Mouse (Mus musculus): ENCODE data around the gene Rpl13a.
A peak's percentile ranks its signal among the peaks of the same experiment; 100 is the strongest.
"Not testable (repeated sequence)": the region's sequence is repeated elsewhere in the genome, so short reads cannot be mapped to it uniquely, and the experiment has no call there.

Rpl13a gene

DNA sequence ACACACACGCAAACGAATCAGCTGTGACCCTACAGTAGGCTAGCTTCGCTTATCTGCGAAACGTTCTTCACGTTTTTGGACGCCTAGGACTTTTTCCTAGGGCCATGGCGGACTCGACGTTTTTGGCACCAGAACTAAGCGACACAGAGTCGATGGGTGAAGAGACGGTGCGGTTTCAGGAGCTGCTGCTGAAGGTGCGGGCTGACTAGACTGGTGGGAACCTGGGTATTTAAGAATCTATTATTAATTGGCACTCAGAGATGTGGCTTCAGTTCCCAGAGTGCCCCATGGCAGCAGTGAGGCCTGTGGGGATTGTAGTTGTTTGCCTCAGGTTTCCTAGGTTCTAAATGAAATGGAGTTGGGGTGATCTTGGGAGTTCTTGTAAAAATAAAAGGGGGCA lies 27.6 kb upstream of the Rpl13a start:
- DNase-seq (ENCODE audit: low spot score in 2 of 2), result no peak

GRCm38 (mm10) chr7:45155590-45155989 lies 27.0 kb upstream of the Rpl13a start:
- DNase-seq (ENCODE audit: low spot score in 2 of 2), result no peak

- DNase-seq (ENCODE audit: low spot score in 2 of 2), result peak in 1 of 2 experiments; percentile 54
Observed at GRCm38 (mm10) chr7:45154993-45155514, 26.5 kb upstream of the Rpl13a start.

DNA sequence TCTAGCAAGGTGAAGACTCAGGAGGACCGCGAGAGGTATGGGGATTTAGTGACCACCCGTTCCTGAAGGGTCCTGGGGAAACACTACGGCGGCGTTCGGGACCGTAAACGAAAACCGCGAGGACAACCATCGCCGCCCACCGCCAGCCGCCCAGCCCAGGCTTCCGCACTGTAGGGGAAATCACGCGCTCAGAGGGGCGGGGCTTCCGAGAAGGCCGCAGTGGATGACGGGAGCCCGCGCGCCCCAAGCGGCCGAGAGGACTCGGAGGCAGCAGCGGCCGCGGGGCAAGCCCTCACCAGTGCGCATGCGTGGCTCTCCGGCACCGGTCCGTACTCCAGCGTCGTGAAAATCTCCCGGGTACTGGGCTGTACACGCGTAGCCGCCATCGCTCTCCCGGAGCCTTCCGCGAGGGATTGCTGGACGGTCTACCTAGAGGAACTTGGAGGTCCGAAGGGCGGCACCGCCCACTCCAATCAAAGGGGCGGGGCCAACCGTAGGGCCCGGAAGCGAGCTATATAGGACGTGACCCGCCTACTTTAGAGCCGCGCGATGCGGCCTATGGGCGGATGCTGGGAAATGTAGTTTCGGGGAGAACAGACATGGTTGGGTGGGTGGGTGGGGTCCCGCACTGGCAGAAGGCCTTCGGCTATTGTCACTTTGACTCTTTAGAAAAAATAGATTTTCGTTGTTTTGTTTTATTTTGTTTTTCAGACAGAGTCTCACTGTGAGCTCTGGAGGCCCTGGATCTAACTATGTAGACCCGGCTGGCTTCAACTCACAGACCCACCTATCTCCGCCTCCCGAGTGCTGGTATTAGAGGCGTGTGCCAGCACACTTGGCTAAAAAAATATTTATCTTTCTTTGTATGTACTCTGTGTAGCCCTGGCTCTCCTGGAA lies 25.8 kb upstream of the Rpl13a start, which contains the start of the genes Pih1d1 and Aldh16a1:
Pih1d1 (plus strand) TSS at position 208 of the 897 bp plus-strand sequence.
Aldh16a1 (minus strand) TSS at position 489 of the 897 bp plus-strand sequence.
- DNase-seq (ENCODE audit: low spot score in 2 of 2), result peak; percentile 94 to 98

GRCm38 (mm10) chr7:45153586-45153985 lies 25.0 kb upstream of the Rpl13a start:
- DNase-seq (ENCODE audit: low spot score in 2 of 2), result no peak

- DNase-seq (ENCODE audit: low spot score in 2 of 2), result not testable (repeated sequence)
Observed at GRCm38 (mm10) chr7:45153052-45153451, 24.5 kb upstream of the Rpl13a start.

- DNase-seq (ENCODE audit: low spot score in 2 of 2), result no peak
Observed at GRCm38 (mm10) chr7:45151303-45151702, 22.7 kb upstream of the Rpl13a start.

DNA sequence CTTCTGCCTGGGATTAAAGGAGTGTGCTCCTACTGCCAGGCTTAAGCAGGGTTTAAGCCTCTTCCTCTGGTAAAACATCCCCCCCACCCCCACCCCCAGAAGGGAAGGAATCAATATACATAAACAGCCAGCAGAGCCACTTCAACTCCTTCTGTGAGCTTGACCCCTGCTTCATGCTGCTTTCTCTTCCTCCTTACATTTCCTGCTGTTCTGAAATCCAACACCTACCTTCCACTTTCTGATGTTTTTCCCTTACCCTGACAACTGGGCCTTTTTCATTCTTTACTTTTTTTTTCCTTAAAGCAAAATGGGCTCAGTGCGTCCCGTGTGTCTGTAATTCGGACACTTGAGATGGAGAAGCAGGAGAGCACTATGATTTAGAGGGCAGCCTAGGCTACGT lies 21.8 kb upstream of the Rpl13a start:
- no peak for DNase-seq (ENCODE audit: low spot score in 2 of 2)

- DNase-seq (ENCODE audit: low spot score in 2 of 2), result no peak
Observed at GRCm38 (mm10) chr7:45149545-45149944, 21.0 kb upstream of the Rpl13a start.

GRCm38 (mm10) chr7:45148534-45149098 lies 20.1 kb upstream of the Rpl13a start:
- no peak for DNase-seq (ENCODE audit: low spot score in 2 of 2)

DNA sequence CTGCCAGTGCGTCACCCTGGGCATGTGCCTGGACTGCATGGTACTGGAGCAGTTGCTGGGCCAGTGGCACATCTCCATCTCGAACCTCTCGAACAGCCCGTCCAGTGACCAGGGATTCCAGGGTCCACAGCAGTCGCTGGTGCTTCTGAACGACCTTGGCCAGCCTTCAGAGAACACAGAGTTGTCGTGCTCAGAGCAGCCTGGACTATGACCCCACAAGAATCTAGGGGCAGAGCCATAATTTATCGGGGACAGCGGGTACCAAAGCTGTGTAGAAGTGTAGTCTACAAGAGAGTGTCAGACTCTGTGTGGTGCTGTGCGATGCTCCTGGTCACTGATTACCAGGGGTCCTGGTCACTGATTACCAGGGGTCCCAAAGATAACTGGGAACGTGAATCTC lies 19.3 kb upstream of the Rpl13a start:
- DNase-seq (ENCODE audit: low spot score in 2 of 2), result no peak

GRCm38 (mm10) chr7:45147267-45147666 lies 18.7 kb upstream of the Rpl13a start:
- DNase-seq (ENCODE audit: low spot score in 2 of 2), result no peak

- DNase-seq (ENCODE audit: low spot score in 2 of 2), result no peak
Observed at GRCm38 (mm10) chr7:45145460-45145859, 16.9 kb upstream of the Rpl13a start.

DNA sequence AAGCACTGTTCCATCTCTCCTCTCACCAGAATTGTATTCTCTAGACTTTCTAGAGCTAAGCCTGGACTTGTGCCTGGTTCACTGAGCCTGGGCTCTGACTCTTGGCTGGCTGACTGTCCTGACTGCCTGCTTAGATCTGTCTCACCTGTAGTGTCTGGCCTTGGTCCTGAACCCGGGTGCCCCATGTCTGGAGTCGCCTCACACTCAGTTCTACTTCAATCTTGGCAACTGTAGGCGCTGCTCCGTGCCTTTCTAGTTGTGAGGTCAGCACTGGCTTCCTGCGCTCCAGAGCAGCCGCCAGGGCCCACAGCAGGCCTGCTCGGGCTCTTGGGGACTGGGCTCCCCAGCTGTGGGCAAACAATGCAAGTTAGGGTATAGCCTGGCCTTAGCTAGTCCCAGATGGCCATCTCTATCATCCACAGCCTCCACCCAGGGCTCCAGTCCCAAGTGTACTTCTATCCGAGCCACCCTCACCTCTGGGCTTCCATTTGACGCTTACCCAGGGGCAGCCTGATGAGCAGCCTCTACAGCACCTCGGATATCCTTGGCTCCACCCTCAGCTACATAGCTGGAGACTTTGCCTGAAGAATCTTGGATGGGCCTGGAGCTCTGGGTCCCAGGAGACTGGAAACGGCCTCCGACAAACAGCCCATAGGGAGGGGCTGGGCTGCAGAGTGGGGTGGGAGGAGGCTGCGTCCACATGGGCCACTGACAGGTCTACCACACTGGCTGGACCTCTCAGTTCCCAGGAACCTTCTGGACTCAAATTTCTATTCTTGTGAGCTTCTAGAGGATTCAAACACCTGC lies 16.0 kb upstream of the Rpl13a start:
- no peak for DNase-seq (ENCODE audit: low spot score in 2 of 2)

DNA sequence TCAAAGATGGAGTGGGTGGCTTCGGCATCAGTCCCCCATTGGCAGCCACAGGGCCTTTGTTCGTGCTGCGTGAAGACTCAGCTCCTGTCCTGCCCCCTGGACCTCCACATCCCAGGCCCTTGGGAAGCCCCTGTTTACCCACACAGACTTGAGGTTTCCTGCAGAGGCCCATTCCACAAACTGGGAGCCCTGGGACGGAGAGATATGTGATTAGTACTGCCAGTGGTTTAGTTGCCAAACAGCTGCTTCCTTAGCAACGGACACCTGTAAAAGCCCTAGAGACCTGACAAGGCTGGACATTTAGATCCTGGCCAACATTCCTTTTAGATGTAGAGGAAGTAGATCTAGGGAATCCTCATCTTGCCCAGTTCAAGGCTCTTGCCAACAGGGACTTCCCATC lies 13.4 kb upstream of the Rpl13a start:
- DNase-seq (ENCODE audit: low spot score in 2 of 2), result no peak

DNA sequence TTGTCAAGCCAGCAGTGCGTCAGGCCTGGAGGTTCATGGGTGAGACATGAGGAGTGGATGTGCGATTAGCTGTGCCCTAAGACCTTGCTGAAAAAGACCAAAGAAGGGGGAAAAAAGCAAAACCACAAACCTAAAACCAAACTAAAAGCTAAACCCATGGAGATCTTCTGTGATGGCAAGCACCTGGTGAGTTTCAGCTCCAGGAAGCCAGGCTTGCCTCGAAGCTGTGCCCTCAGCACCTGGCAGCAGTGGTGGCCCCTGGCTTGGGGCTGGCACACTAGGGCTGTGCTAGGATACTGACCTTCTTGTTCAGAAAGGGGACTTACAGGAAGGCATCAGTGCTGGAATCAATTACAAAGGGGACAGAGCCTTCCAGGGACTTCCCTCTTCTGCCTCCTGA lies 12.8 kb upstream of the Rpl13a start:
- no peak for DNase-seq (ENCODE audit: low spot score in 2 of 2)

GRCm38 (mm10) chr7:45139904-45140723 lies 11.6 kb upstream of the Rpl13a start:
- DNase-seq (ENCODE audit: low spot score in 2 of 2), result no peak

- DNase-seq (ENCODE audit: low spot score in 2 of 2), result no peak
Observed at GRCm38 (mm10) chr7:45138403-45138802, 9.8 kb upstream of the Rpl13a start.

DNA sequence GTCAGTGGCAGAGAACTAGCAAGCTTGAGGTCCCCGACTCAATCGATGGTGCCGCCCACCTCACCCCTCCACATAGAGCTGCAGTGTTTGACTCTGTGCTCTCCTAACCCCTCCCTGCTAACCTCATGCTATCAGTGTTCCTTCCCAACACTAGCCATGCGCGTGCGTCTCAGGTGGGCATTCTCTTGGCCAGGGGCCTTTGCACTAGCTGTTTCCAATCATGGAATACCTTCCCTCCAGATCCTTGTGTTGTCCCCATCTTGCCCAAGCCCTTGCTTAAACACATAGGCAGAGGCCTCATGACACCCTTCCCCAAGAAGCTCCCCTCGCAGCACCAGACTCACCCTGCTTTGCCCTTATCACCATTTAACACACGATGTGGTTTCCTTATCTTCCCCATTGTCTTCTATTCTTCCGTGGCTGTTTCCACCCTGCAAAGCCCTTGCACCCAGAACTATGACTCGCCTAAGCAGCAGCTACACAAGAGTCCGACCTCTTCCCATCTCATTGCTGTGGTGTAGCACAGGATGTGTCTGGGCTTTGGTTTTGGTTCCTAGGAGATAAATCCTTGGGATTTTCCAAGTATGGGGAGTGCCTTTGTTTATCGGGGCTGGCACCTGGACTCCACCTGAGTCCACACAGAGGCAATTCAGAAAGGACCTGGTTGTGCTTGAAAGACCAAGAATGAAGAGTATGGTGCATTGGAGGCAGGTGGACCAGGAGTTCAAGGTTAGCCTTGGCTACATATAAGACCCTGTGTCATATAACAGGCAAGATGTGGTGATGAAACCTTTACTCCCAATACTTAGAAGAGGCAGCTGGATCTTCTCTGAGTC lies 8.8 kb upstream of the Rpl13a start:
- no peak for DNase-seq (ENCODE audit: low spot score in 2 of 2)

- DNase-seq (ENCODE audit: low spot score in 2 of 2), result peak; percentile 89 to 91
Observed at GRCm38 (mm10) chr7:45135993-45136567, 7.5 kb upstream of the Rpl13a start, which contains the start of the genes Gm45713 and Flt3l. Gm45713 (minus strand) TSS chr7:45136231. Flt3l (minus strand) TSS chr7:45136432.
